Mouse (Mus musculus): ENCODE results near the gene Sytl1. TPM values are rescaled to one million over a fixed set of nuclear protein-coding genes. Genes with fewer than 3 reads are reported as not detected.

Sytl1 gene
- total RNA-seq, 2 experiments from 2014 or later, result 0.84 to 2.4 TPM

DNA sequence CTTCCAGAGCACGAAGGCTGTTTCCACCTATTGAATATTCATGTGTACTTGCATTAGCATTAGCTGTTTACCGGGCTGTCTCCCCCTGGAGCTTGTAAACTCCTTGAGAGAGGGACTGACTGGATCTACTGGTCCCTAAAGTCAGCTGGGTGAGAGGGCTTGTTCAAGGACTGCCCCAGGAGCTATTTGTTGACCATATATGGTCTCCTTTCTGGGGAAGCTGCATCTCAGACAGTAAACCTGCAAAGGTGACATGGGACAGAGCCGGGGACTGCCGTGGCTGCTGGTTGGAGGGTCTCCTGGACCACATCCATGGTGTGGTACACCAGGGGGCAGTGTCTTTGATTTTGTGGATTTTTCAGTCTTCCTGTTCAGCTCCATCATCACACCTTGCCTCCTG lies 19.7 kb upstream of the Sytl1 start:
- no peak for DNase-seq
- intact Hi-C loops (cut with DNase I), result no loop called here

DNA sequence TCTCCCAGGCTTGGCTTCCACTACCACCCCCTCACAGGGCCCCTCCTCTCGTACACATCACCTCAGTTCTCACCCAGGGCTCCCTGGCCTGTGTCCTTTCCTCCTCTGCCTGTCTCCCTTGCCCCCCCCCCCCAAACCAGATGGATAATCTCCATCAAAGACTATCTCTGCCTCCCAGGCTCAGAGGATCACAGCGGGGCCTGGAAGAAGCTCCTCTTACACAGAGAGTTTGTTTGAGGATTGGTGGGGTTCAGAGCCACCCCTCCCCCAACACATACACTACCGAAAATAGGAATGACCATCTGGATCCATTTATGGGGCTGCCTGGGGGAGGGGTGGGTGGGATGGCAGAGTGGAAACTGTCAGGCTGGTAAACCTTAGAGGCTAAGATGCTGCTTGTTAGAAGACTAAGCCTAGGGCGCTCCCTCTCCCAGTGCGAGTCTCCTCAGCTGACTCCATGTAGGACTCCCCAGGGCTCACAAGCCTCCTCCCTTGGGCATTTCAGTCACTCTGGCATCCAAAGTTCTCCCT lies 19.1 kb upstream of the Sytl1 start:
- intact Hi-C loops (cut with DNase I), result no loop called here
- DNase-seq, result no peak

DNA sequence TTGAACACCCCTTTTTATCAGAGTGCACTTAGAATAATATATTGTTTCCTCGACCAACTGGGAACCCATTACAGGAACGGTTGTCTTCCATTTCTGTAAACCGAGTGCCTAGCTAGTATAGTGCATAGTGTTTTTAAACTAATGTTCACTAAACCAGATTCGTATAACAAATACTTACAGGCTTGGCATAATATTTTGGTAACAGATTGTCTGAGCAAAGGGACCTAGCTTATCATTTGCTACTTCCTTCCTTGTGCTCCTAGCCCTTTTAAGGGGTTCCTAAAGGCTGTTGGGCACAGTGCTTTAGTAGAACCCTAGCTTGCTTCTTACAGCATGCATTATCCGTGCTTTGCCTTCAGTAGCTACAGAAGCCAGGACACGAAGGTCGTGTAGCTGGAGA lies 18.6 kb upstream of the Sytl1 start:
- intact Hi-C loops (cut with DNase I), result no loop called here
- no peak for DNase-seq

DNA sequence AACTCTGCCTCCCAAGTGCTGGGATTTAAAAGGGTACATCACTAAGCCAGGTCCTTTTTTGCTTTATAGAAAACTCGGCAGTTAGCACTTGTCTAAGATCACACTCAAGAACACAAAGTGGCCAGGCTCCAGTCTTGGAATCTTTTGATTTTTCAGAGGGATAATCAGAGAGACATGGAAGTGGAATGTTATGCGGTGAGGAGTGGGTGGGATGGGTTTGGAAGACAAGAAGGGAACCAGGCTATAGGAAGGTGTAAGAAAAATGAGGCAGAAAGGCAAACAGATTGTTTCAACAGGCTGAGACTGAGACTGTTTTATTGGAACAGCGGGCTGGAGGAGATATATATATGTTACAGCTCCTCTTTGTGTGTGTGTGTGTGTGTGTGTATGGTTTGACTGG lies 15.6 kb upstream of the Sytl1 start:
- DNase-seq, result no peak
- intact Hi-C loops (cut with DNase I), result no loop called here

DNA sequence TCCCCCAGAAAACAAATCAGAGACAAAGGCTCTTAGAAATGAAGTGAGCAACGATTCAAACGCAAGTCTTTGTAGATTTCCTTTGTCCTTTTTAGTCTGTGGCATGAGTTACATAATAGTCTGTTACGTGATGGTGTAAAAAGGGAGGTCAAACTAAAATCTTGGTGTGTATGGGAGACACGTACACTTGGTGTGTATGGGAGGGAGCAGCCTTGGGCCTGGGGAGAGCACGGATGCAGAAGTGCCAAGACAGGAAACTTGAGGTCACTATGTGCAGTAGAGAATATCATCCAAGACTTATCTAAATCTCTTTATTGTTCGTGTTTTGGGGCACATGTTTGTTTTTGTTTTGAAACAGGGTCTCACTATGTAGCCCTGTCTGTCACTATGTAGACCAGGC lies 15.2 kb upstream of the Sytl1 start:
- no peak for DNase-seq
- intact Hi-C loops (cut with DNase I), result no loop called here

DNA sequence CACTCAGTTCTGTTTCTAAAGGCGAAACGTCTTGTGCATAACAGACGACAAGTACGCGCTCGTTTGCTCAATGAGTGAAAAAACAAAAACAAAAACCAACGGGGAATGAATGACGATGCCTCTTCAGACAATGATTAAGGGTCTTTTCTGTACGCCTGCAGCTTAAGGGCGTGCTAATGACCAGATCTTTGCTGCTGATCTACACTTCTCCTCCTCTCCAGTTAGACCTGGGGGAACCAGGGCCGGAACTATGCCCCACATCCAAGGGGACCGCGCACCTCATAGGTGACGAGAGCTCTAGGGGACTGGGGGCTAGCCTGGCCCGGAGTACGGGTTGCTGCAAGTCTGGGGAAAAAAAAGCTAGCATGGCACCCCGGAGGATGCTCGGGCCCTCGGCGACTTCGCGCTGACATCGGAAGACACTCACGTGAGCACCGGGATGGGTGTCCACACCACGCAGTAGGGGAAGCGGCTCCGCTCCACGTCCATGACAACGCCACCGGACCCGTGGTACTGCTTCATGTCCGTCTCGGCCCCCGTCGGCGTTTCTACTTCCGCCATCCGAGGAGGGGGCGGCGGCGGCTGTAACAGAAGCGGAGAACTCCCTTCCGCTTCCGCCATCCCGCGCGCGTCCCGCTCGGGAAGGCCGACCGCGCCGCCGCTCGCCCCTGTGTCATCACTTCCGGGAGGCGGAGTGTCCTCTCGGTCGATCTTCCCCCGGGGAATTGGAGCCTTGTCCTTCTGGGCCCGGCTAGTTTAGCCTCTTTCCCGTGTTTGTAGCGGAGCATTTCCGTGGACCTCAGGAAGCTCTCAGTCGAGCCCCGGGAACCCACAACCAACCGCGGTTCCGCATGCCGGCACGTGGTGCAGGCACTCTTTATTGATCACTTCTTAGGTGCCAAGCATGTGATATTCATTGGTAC lies 14.5 kb upstream of the Sytl1 start, which contains the start of gene Tmem222:
Tmem222 (minus strand) TSS at position 689 of the 923 bp plus-strand sequence.
- intact Hi-C loops (cut with DNase I), result no loop called here
- peak; percentile 95 to 97 for DNase-seq

DNA sequence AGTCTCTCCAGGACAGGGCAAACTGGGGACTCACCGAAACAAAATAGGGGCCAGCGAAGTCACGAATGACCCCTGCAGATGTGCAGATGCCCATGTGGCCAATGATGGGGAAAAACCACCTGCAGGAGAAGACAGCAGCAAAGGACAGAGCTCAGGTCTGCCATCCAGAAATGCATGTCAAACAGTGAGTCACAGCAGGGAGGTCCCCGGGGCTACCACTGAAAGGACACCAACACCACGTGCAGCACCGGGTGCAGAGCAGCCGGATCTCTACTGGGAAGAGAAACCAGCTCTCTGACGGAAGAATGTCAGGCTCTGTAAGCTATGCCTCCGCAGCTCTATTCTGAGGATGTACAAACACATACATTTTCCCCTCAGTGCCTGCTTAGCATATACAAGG lies 8.0 kb upstream of the Sytl1 start:
- intact Hi-C loops (cut with DNase I), result no loop called here
- no peak for DNase-seq

DNA sequence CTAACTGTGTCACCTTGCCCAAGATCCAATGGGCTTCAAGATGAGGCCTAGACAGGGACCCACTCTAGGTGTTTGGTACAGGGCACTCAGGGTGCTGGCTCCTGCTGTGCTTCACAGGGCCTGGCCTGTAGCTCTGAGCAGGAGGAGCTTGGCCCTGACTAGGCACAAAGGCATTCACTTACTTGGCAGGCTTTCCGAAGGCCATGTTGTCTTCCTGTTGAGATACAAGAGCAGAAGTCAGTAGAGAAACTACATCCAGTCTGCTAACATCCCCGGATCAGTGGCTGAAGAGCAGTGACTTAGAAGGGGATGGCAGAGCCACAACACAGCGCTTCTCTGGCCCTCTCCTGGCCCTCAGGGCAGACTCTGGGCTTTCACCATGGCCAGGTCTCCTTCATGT lies 6.7 kb upstream of the Sytl1 start:
- intact Hi-C loops (cut with DNase I), result no loop called here
- peak in 1 of 2 experiments; percentile 59 for DNase-seq

DNA sequence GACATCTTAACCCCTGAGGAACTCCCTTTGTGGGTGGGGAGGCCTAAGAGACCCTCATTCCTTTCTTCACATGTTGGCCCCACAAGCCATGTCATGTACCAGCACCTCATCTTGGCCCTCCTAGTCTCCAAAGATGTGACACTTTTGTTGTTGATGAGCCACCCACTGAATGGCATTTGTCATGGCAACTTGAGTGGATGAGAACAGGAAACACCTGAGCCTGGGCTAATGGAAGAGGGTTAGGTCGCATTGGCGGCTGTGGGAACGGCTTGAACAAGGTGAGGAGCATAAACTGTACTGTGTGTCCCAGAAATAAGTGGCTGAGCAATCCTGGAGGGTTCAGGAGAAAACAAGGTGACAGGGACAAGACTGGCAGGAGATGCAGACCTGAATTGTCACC lies 6.0 kb upstream of the Sytl1 start:
- intact Hi-C loops (cut with DNase I), result no loop called here
- DNase-seq, result no peak

DNA sequence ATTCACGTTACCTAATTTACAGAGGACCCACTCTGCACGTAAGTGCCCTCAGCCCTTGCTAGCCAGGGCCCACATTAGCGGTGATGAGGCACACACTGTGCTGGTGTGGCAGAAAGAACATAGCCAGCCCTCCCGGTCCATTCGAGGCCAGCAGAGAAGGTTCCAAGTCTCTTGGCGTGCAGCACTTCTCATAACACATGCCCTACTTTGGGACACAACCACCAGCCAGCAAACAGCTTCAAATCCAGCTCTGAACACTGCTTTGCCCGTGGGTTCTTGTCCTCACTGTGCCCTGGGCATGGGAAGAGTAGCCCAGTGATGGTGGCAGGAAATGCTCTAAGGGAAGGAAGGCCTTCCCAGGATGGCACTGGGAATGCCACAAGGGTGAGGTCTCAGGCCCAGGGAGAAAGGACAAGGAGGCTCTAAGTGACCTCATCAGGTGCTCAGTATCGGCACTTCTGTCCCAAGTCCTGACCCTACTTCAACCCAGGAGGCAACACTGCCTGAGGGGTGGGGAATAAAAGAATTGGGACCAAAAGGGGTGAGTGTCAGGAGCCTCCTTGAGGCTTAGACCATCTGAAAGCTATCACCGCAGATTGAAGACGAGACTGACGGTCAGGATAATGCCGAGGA lies 3.5 kb upstream of the Sytl1 start:
- intact Hi-C loops (cut with DNase I), result no loop called here
- no peak for DNase-seq

DNA sequence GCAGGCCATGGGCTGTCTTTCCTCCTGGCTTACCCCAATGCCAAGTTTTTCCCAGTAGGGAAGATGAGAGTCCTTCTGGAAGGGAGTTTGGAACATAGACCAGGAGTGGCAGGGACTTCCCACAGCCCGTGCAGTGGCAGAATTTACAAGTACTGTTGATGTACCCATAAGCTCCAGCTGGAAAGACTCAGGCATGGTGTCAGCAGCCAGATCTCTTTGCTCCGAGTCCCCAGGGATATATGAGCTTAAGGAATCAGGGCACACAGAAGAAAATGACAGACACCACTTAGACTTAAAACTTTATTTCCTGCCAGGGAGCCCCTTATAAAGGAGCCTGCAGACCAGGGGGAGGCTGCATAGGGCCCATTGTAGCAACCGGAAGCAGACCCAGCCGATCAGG lies 2.8 kb upstream of the Sytl1 start:
- intact Hi-C loops (cut with DNase I), result no loop called here

DNA sequence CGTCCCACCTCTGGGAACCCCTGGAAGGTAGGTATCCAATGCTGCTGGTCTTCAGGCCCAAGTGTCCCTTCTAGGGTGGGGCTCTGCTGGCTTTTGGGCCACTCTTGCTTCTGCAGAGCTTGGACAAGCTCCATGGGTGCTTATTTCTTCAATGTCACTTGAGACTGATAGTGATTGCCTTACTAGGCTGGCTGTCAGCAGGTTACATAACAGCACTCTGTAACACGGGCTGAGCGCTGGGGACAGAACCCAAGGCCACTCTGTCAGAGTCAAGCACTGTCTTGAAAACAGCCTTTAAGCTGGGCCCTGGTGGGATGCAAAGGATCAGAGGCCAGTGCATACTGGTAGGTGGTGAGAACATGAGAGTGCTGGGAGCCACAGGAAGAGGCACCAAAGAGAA lies 2.4 kb upstream of the Sytl1 start:
- intact Hi-C loops (cut with DNase I), result no loop called here
- DNase-seq, result no peak

More for the DNA sequence above, 2.8 kb upstream of the Sytl1 start:
- peak in 1 of 2 experiments; percentile 51 for DNase-seq

DNA sequence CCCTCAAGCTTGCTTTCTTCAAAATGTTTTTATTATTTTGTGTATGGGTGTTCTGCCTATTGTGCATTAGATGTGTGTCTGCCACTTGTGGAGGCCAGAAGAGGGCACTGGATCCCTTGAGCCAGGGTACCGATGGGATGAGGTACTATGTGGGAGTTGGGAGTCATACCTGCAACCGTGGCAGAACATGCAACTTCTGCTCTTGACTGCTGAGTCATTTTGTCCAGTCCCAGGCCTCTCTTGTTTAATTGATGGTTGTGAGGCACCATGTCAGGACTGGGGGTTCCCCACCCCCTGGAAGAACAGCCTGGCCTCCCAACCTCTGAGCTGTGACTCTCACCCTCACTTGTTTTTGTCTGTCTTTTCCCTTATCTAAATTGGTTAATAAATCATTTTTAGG lies 1.6 kb upstream of the Sytl1 start:
- no peak for DNase-seq
- intact Hi-C loops (cut with DNase I), result no loop called here

DNA sequence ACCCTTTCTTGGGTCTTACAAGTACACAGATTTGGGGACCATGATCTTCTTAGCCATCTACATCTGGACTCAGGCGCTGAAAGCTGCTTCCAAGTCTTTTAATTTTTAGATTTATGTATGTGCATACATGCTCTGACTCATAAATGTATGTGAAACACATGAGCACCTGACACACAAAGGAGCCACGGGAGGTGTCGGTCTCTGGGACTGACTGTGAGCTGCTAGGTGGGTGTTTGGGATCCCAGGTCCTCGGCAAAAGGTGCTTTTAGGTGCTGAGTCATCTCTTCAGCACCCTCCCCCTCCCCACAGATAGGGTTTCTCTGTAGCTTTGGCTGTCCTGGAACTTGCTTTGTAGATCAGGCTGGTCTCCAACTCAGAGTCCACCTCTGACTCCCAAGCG lies 843 bp upstream of the Sytl1 start:
- intact Hi-C loops (cut with DNase I), result no loop called here
- DNase-seq, result no peak

DNA sequence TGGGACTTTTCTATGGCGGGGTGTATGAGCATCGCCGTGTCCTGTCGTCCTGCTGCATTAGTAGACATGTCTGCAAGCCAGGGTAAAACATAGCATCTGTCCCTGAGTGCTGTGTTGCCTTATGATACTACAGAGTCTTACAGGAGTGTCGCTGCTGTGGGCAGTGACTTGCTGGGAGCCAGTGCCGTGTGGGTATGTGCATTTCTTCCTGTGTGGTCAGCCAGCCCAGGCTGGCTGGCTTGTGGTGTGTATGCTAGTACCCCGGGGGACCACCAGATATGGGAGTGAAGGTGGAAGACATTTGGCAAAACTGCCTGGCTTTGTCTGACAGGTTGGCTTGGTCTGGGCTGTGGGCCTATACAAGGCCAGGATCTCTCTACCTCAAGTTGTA lies 543 bp downstream of the Sytl1 start:
- DNase-seq, result no peak
- intact Hi-C loops (cut with DNase I), result no loop called here

DNA sequence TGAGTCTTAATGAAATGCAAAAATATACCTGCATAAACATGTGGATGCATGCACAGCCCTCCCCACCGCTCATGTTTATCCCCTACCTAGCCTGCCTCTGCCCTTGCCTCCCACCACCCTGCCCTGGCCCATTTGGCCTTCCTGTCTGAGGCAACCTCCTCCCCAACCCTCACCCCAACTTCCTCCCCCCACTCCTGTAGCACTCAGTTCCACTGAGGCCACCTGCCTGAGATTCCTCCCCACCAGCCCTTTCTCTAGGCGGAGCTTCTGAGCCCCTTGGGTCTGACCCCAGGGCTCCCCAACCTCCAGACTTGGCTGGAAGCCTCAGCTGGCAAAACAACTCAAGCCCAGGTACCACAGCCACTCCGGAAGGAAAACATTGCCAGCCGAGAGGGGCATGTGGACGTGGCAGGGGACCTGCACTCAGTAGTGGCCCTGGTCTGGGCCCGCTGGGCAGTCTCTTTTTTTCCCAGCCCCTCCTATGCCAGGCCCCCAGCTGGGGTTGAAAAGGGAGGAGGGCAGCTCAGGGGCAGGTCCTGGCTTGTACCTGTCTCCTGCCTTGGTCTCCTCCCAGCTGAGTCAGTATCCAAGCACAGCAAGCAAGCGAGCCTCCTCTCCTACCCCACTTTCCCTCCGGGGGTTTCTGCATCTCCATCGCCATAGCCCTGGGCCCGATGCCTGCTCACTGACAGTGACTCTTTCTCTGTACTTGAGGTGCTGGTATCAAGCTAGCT lies 1.1 kb downstream of the Sytl1 start:
- intact Hi-C loops (cut with DNase I), result no loop called here
- no peak for DNase-seq

DNA sequence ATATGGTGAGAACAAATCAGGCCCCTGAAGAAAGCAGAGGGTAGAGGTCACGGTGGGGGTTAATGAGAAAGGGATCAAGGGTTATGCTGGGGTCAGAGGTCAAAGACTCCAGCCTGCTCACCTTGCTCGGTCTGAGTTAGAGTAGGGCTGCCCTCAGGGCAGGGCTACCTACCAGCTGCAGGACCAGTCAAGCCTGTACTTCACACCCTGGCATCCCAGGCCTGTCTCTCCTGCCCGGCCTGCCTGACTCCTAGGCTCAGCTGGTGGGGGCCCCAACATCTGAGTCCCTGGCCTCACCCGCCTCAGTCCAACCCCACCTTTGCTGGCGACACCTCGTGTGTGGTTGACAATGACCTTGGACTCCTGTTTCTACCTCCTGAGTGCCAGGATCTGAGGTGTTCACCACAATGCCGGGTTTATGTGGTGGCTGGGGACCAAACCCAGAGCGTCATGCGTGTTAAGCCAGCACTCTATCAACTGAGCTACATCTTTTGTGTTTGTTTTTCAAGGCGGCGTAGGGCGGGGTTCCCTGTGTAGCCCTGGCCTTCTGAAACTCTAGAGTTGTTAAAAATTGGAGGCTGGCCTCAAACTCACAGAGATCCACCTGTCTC lies 5.0 kb downstream of the Sytl1 start:
- intact Hi-C loops (cut with DNase I), result no loop called here
- no peak for DNase-seq

DNA sequence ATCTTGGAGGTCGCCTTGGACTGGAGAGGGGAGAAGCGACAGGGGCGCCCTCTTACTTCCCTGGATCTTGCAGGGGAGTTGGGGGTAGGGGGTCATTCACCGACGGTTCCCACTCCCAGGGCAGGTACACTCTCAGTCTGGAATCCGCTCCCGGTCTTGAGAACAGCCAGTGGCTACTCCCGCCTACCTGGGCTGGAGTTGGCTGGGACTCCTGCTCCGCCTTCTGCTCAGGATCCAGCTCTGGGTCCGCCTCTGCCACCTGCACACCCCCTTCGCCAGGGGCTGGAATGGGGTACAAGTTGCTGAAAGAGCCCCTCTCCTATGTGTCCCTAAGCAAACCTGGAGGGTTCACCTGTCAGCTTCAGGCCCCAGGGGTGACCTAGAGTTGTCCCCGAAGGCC lies 5.7 kb downstream of the Sytl1 start:
- intact Hi-C loops (cut with DNase I), result no loop called here
- no peak for DNase-seq

DNA sequence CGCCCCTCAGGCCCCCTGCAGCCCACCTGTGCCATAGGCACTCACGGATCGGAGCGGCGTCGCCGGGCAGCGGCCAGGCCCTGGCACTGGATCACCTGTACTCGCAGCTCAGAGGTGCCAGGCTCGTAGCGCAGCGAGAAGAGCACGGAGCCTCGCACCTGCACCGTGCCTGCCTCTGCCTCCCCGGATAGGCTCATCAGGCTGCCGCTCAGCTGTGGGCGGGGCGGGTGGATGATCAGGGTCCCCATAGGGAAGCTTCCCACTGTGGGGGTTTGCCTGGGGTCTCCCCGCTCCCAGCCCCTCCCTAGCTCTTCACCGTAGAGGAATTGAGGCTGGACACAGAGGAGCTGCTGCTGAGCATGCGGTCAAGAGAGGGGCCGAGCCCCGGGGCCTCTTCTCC lies 6.1 kb downstream of the Sytl1 start:
- intact Hi-C loops (cut with DNase I), result no loop called here
- no peak for DNase-seq

DNA sequence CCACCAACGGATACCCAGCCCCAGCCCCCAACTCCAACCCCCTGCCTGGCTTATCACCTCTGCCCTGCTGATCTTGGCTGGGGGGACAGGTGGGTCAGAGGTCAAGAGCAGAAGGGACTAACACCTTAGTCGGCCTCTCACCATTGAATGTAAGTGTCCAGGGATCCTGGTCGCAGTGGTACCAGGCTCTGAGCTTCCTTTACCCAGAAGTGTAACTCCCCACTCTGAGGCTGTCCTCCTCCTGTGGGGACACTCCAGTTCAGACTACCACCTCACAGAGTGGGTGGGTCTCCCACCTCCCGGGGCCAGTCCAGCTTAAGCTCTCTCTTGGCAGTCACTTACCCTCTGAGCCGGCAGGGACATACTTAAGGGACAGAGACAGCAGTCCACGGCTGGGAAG lies 7.5 kb downstream of the Sytl1 start:
- no peak for DNase-seq
- intact Hi-C loops (cut with DNase I), result no loop called here

DNA sequence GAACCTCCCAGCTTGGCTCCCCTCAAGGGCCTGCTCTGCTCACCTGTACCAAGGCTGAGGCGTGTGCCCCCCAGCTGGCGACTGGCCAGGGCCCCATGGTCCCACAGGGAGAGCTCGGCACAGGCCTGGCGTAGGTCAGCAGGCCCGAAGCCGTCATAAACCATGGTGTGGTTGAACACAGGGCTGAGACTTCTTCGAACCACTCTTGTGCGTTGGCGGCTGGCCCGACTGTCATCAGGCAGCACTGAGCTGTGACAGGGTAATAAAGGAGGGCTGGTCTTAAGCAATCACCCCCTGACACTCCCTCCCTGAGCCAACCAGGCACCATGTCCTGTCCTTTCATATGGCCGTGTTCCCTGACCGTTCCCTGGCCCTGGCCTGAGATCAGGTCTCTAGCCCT lies 9.5 kb downstream of the Sytl1 start:
- no peak for DNase-seq
- intact Hi-C loops (cut with DNase I), result loop anchor here (5.0 kb wide), 2 partner anchors 41 to 44 kb away; partner anchors contain the start of genes Cd164l2 and Gpr3
